Mouse (Mus musculus): Measurements from ENCODE around the gene Gtf2i.

Gtf2i gene

DNA sequence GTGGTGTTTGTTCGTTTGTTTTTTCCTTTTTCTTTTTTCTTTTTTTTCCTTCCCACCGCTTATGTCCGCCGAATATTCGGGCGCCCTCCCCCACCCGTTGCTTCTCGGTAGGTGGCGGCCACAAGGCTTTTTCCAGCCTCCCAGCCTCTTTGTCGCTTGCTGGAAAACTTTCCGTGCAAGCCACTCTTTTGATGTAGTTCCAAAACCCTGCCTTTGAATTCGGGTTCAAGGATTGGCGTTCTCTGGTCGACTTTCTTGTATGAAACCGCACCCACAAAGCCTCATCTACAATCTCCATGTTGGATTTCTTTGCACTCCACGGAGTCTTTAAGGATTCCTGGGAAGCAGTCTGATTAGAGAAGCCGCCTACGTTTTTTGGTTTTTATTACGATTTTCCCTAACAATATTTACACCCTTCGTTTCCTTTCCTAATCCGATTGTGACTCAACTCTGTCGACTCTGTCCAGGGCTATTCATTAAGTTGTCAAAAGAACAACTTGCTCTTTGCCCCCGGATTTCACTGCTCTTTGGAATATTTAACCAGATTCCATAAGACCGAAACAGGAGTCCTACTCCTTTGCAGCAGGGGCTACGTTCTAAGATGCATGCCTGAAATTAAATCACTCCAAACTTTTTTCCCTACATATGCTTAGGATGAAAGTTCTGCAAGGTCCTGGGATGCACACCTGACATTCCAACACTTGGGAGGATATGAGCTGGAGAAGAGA is 1.2 kb upstream of the Gtf2i start:
- Histone ChIP-seq H3K9me3 (ENCODE audit: low read length) (no peaks in the 10 kb centered on the region), H3K4me1 (replicated peaks; ENCODE audit: low read depth, low read length) (peaks cover 53% of the 10 kb centered on the region), H3K27me3 (ENCODE audit: insufficient read depth, low read length) (no peaks in the 10 kb centered on the region), H3K4me3 (replicated peaks; ENCODE audit: low read length) (peak overlapping the region; percentile 97), H3K36me3 (ENCODE audit: insufficient read depth, low read length) (peaks cover 8% of the 10 kb centered on the region)
- TF ChIP-seq CTCF (conservative IDR thresholded peaks at IDR 0.05; ENCODE audit: low read length) (no peak), POU5F1 (IDR thresholded peaks at IDR 0.05; ENCODE audit: borderline replicate concordance, low read length) (no peak), NANOG (IDR thresholded peaks at IDR 0.05; ENCODE audit: borderline replicate concordance, low read length) (no peak)

DNA sequence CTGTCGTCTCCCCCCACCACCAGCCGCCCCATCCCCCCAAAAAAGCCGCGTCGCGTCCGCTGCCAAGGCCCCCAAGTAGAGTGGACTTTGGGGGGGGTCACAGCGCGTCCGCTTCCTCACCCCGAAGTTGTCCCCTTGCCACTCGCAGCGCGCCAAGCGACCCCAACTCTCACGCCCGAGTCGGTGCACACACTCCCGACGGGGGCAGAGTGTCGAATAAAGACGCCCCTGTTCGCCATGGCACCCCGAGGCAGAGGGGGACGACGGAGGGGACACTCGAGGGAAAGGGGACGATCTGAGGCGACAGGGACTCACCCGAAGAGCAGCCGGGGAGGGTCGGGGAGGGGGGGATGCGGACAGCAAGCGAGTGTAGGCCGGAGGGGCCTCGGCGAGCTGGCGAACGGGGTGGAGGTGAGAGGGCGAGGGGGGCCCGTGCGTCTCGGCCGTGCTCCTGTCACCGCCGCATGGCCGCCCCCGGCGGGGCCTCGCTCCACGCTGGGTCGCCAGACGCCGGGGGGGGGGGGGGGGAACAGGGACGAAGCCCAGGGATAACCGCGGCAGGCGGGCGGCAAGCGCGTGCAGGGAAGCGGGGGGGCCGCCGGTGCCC is 389 bp downstream of the Gtf2i start:
- Histone ChIP-seq H3K4me1 (replicated peaks; ENCODE audit: low read depth, low read length) (peaks cover 61% of the 10 kb centered on the region), H3K4me3 (replicated peaks; ENCODE audit: low read length) (peak overlapping the region; percentile 97), H3K9me3 (ENCODE audit: low read length) (no peaks in the 10 kb centered on the region), H3K36me3 (ENCODE audit: insufficient read depth, low read length) (peaks cover 24% of the 10 kb centered on the region), H3K27me3 (ENCODE audit: insufficient read depth, low read length) (no peaks in the 10 kb centered on the region)
- no peak for TF ChIP-seq CTCF (conservative IDR thresholded peaks at IDR 0.05; ENCODE audit: low read length)
- TF ChIP-seq POU5F1 (IDR thresholded peaks at IDR 0.05; ENCODE audit: borderline replicate concordance, low read length): no peak
- no peak for TF ChIP-seq NANOG (IDR thresholded peaks at IDR 0.05; ENCODE audit: borderline replicate concordance, low read length)

DNA sequence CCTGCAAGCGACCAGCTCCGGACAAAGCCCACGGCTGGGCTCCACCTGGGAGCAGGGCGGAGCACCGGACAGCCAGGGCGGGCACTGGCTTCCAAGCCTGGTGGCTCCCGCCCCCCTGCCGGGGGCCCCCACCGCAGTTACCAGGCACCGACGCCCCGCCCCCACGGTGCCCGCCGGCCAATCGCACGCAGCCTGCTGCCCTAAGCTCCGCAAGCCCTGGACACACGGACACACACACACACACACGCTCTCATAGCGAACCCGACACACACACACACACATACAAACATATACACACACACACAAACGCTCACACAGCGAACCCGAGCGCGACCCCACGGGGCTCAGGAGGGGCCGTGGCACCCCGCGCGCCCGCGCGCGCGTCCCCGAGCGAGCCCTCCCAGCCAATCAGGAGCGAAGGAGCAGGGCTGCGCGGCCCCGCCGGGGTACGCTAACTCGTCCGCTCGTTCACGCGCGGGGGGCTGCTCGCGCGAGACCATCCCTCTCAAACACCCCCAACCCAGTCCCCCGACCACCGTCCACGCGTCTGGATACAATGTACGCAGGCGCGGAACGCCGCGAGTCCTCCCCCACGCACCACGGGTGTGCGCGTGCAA is 1.0 kb downstream of the Gtf2i start:
- no peaks in the 10 kb centered on the region for H3K27me3 ChIP-seq (ENCODE audit: insufficient read depth, low read length)
- no peaks in the 10 kb centered on the region for H3K9me3 ChIP-seq (ENCODE audit: low read length)
- H3K36me3 ChIP-seq (ENCODE audit: insufficient read depth, low read length): peaks cover 30% of the 10 kb centered on the region
- H3K4me3 ChIP-seq (replicated peaks; ENCODE audit: low read length): peak overlapping the region; percentile 97
- TF ChIP-seq POU5F1 (IDR thresholded peaks at IDR 0.05; ENCODE audit: borderline replicate concordance, low read length): no peak
- no peak for TF ChIP-seq CTCF (conservative IDR thresholded peaks at IDR 0.05; ENCODE audit: low read length)
- TF ChIP-seq NANOG (IDR thresholded peaks at IDR 0.05; ENCODE audit: borderline replicate concordance, low read length): no peak
- peaks cover 66% of the 10 kb centered on the region for H3K4me1 ChIP-seq (replicated peaks; ENCODE audit: low read depth, low read length)

DNA sequence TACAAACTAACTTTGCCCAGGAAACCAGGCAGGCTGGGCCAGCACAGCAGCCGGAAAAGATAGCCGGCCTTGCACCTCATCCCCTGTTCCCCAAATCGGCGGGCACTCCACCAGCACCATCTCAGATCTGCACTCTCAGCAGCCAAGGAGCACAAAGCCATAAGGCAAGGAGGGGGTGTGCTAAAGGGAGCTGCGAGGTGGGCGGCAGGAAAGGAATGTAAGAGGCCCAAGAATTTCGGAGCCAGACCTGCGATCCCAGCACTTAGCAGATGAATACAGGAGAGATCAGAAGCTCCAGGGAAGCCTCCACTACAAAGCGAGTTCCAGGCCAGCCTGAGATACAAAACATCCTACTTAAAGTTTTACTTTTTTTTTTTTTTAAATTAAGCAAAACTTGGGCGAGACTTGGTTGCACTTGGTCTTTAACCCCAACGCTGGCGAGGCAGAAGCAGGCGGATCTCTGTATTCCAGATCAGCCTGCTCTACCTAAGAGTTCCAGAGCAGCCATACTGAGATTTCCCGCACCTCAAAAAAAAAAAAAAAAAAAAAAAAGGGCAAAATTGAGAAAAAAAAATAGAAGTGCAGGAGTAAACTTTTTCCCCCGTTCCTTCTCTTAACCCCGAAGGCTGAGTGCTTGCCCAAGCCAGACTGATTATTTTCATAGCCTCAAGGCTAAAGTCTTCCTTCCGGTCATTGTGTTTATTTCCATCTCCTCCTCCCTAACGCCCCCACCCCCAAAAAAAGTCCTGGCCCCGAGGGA is 1.7 kb downstream of the Gtf2i start:
- Histone ChIP-seq H3K27me3 (ENCODE audit: insufficient read depth, low read length) (no peaks in the 10 kb centered on the region), H3K36me3 (ENCODE audit: insufficient read depth, low read length) (peaks cover 36% of the 10 kb centered on the region), H3K9me3 (ENCODE audit: low read length) (no peaks in the 10 kb centered on the region), H3K4me3 (replicated peaks; ENCODE audit: low read length) (peak overlapping the region; percentile 97), H3K4me1 (replicated peaks; ENCODE audit: low read depth, low read length) (peaks cover 69% of the 10 kb centered on the region)
- no peak for TF ChIP-seq CTCF (conservative IDR thresholded peaks at IDR 0.05; ENCODE audit: low read length)
- TF ChIP-seq NANOG (IDR thresholded peaks at IDR 0.05; ENCODE audit: borderline replicate concordance, low read length): peak; percentile 75; the same call in 1 of the 2 replicates

DNA sequence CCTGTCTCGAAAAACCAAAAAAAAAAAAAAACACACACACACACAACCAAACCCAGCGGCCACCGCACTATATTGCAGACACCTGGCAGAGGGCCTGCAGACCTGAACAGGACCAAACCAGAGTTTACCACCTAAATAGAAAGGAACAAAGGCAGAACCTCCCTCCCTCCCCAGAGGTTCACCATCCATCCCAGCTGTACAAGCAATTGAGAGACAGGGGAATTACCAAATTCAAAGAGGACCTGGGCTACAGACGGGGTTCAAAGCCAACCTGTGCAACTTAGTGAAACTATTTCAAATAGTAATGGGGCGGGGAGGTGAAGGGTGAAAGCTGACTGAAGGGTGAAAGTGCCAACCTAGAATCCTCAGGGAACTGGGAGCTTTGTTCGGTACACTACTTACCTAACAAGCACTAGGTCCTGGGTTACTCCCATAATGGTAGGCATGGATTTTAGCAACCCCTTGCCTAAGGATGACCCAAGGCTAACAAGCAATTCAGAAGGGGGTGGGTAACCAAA is 2.6 kb downstream of the Gtf2i start:
- Histone ChIP-seq H3K4me3 (replicated peaks; ENCODE audit: low read length) (peak overlapping the region; percentile 97), H3K9me3 (ENCODE audit: low read length) (no peaks in the 10 kb centered on the region), H3K27me3 (ENCODE audit: insufficient read depth, low read length) (no peaks in the 10 kb centered on the region), H3K4me1 (replicated peaks; ENCODE audit: low read depth, low read length) (peaks cover 72% of the 10 kb centered on the region), H3K36me3 (ENCODE audit: insufficient read depth, low read length) (peaks cover 46% of the 10 kb centered on the region)
- TF ChIP-seq CTCF (conservative IDR thresholded peaks at IDR 0.05; ENCODE audit: low read length) (no peak), POU5F1 (IDR thresholded peaks at IDR 0.05; ENCODE audit: borderline replicate concordance, low read length) (no peak), NANOG (IDR thresholded peaks at IDR 0.05; ENCODE audit: borderline replicate concordance, low read length) (no peak)

DNA sequence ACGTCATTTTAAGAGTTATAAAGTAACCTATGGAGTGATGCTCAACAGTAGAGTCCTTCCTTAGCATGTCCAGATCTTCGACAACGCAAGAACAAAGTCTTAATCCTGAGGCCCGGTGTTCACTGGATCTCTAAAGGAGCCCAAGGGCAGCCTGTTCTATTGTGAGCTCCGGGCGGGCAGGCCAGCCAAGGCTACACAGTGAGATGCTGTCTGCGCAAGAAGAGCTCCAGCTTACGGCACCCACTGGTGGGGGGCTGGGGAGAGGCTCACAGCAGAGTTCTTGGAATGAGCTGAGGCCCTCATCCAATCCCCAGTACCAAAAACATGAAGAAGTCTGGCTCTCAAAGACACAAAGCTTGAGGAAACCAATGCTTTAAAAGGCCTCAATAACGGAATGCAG is 4.4 kb downstream of the Gtf2i start:
- TF ChIP-seq NANOG (IDR thresholded peaks at IDR 0.05; ENCODE audit: borderline replicate concordance, low read length) (no peak), POU5F1 (IDR thresholded peaks at IDR 0.05; ENCODE audit: borderline replicate concordance, low read length) (no peak), CTCF (conservative IDR thresholded peaks at IDR 0.05; ENCODE audit: low read length) (no peak)
- no peaks in the 10 kb centered on the region for H3K9me3 ChIP-seq (ENCODE audit: low read length)
- H3K36me3 ChIP-seq (ENCODE audit: insufficient read depth, low read length): peaks cover 62% of the 10 kb centered on the region
- peak overlapping the region; percentile 97; the same call in 1 of the 2 replicates for H3K4me3 ChIP-seq (replicated peaks; ENCODE audit: low read length)
- H3K4me1 ChIP-seq (replicated peaks; ENCODE audit: low read depth, low read length): peaks cover 66% of the 10 kb centered on the region
- H3K27me3 ChIP-seq (ENCODE audit: insufficient read depth, low read length): no peaks in the 10 kb centered on the region

DNA sequence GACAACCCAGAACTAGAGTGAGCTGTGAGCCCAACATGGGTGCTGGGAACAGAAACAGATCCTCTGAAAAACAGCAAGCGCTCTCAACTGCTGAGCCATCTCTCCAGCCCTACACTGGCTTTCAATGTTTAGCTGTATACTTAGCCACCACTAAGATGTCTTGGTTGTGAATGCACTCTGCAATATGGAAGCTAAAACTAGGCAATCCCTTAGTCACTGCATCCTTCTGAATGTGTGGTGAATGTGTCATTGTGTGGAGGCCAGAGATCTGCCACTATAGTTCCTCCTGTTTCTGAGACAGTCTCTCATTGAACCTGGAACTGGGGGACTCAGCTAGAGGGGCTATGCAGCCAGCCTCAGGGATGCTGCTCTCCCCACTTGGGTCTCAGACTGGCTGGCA is 5.2 kb downstream of the Gtf2i start:
- H3K27me3 ChIP-seq (ENCODE audit: insufficient read depth, low read length): no peaks in the 10 kb centered on the region
- H3K4me1 ChIP-seq (replicated peaks; ENCODE audit: low read depth, low read length): peaks cover 73% of the 10 kb centered on the region
- no peak overlapping the region for H3K4me3 ChIP-seq (replicated peaks; ENCODE audit: low read length)
- TF ChIP-seq POU5F1 (IDR thresholded peaks at IDR 0.05; ENCODE audit: borderline replicate concordance, low read length): no peak
- no peak for TF ChIP-seq CTCF (conservative IDR thresholded peaks at IDR 0.05; ENCODE audit: low read length)
- TF ChIP-seq NANOG (IDR thresholded peaks at IDR 0.05; ENCODE audit: borderline replicate concordance, low read length): no peak
- no peaks in the 10 kb centered on the region for H3K9me3 ChIP-seq (ENCODE audit: low read length)
- H3K36me3 ChIP-seq (ENCODE audit: insufficient read depth, low read length): peaks cover 68% of the 10 kb centered on the region

DNA sequence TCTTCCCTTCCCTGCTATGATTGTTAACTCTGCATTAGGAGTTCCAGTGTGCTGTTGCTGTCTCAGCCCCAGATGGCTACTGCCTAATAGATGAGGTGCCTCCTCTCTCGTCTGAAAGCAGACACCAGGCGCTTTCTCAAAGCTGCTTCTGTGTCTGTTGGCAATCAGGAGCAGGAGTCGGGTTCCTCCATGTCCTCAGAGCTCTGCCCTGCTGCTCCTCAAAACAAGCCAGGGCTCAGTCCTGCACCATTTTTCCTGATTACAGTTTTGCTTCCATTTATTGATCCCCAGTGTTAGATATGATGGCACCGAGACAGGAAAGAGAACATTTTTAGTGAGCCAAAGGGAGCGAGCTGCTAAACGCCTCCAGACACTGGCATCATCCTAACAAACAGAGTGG is 9.9 kb downstream of the Gtf2i start:
- Histone ChIP-seq H3K36me3 (ENCODE audit: insufficient read depth, low read length) (peaks cover 82% of the 10 kb centered on the region), H3K4me3 (replicated peaks; ENCODE audit: low read length) (no peak overlapping the region), H3K27me3 (ENCODE audit: insufficient read depth, low read length) (no peaks in the 10 kb centered on the region), H3K9me3 (ENCODE audit: low read length) (no peaks in the 10 kb centered on the region), H3K4me1 (replicated peaks; ENCODE audit: low read depth, low read length) (peaks cover 82% of the 10 kb centered on the region)
- TF ChIP-seq CTCF (conservative IDR thresholded peaks at IDR 0.05; ENCODE audit: low read length) (no peak), POU5F1 (IDR thresholded peaks at IDR 0.05; ENCODE audit: borderline replicate concordance, low read length) (no peak), NANOG (IDR thresholded peaks at IDR 0.05; ENCODE audit: borderline replicate concordance, low read length) (no peak)
